Mouse (Mus musculus): Measurements from ENCODE around the gene Gm6217.
"Not testable (repeated sequence)": the region's sequence is repeated elsewhere in the genome, so short reads cannot be mapped to it uniquely, and the experiment has no call there.

Gene Gm6217

GRCm38 (mm10) chr1:82931326-82931725 is at the start of gene Gm6217:
Gene Gm6217 (minus strand): TSS chr1:82931399.
- DNase-seq (ENCODE audit: low read depth, low spot score), result not testable (repeated sequence)

- DNase-seq (ENCODE audit: low read depth, low spot score), result no peak
Observed at GRCm38 (mm10) chr1:82977840-82978239, 46.6 kb upstream of the Gm6217 start.

GRCm38 (mm10) chr1:82975750-82976149 is 44.6 kb upstream of the Gm6217 start:
- no peak for DNase-seq (ENCODE audit: low read depth, low spot score)

- no peak for DNase-seq (ENCODE audit: low read depth, low spot score)
Observed at GRCm38 (mm10) chr1:82974342-82974741, 43.1 kb upstream of the Gm6217 start.

GRCm38 (mm10) chr1:82973901-82974300 is 42.7 kb upstream of the Gm6217 start:
- no peak for DNase-seq (ENCODE audit: low read depth, low spot score)

- no peak for DNase-seq (ENCODE audit: low read depth, low spot score)
Observed at GRCm38 (mm10) chr1:82973244-82973643, 42.0 kb upstream of the Gm6217 start.

GRCm38 (mm10) chr1:82972046-82972445 is 40.8 kb upstream of the Gm6217 start:
- no peak for DNase-seq (ENCODE audit: low read depth, low spot score)

GRCm38 (mm10) chr1:82966413-82966812 is 35.2 kb upstream of the Gm6217 start:
- no peak for DNase-seq (ENCODE audit: low read depth, low spot score)

- no peak for DNase-seq (ENCODE audit: low read depth, low spot score)
Observed at GRCm38 (mm10) chr1:82959870-82960385, 28.7 kb upstream of the Gm6217 start, which contains the start of gene Gm47955. Gene Gm47955 (plus strand): TSS chr1:82960286.

GRCm38 (mm10) chr1:82955913-82956312 is 24.7 kb upstream of the Gm6217 start, which contains the start of gene Gm7544:
Gene Gm7544 (minus strand): TSS chr1:82956013.
- DNase-seq (ENCODE audit: low read depth, low spot score), result not testable (repeated sequence)

GRCm38 (mm10) chr1:82948601-82949000 is 17.4 kb upstream of the Gm6217 start:
- DNase-seq (ENCODE audit: low read depth, low spot score), result no peak

- not testable (repeated sequence) for DNase-seq (ENCODE audit: low read depth, low spot score)
Observed at GRCm38 (mm10) chr1:82946029-82946428, 14.8 kb upstream of the Gm6217 start.

GRCm38 (mm10) chr1:82943295-82943694 is 12.1 kb upstream of the Gm6217 start, which contains the start of gene A030003K21Rik:
Gene A030003K21Rik (minus strand): TSS chr1:82943388.
- DNase-seq (ENCODE audit: low read depth, low spot score), result not testable (repeated sequence)

- not testable (repeated sequence) for DNase-seq (ENCODE audit: low read depth, low spot score)
Observed at GRCm38 (mm10) chr1:82942505-82942904, 11.3 kb upstream of the Gm6217 start.

- no peak for DNase-seq (ENCODE audit: low read depth, low spot score)
Observed at GRCm38 (mm10) chr1:82938666-82939065, 7.5 kb upstream of the Gm6217 start.

- not testable (repeated sequence) for DNase-seq (ENCODE audit: low read depth, low spot score)
Observed at GRCm38 (mm10) chr1:82930558-82930957, 641 bp downstream of the Gm6217 start.

- no peak for DNase-seq (ENCODE audit: low read depth, low spot score)
Observed at GRCm38 (mm10) chr1:82924650-82925049, 6.5 kb downstream of the Gm6217 start, which contains the start of gene A030014E15Rik. Gene A030014E15Rik (plus strand): TSS chr1:82924917.

- not testable (repeated sequence) for DNase-seq (ENCODE audit: low read depth, low spot score)
Observed at GRCm38 (mm10) chr1:82913434-82913833, 17.8 kb downstream of the Gm6217 start.

- DNase-seq (ENCODE audit: low read depth, low spot score), result no peak
Observed at GRCm38 (mm10) chr1:82913025-82913424, 18.2 kb downstream of the Gm6217 start, which contains the start of gene A030005L19Rik. Gene A030005L19Rik (plus strand): TSS chr1:82913325.

GRCm38 (mm10) chr1:82905886-82906285 is 25.3 kb downstream of the Gm6217 start:
- DNase-seq (ENCODE audit: low read depth, low spot score), result no peak

- no peak for DNase-seq (ENCODE audit: low read depth, low spot score)
Observed at GRCm38 (mm10) chr1:82901201-82901600, 30.0 kb downstream of the Gm6217 start.

GRCm38 (mm10) chr1:82900567-82900966 is 30.6 kb downstream of the Gm6217 start:
- no peak for DNase-seq (ENCODE audit: low read depth, low spot score)

GRCm38 (mm10) chr1:82893269-82893668 is 37.9 kb downstream of the Gm6217 start:
- DNase-seq (ENCODE audit: low read depth, low spot score), result no peak
